Mouse (Mus musculus) lung, postnatal 0 days (tissue): Measurements from ENCODE around the gene Fndc9.

Experiments
- CTCF ChIP-seq: IDR thresholded peaks from 2 replicates; pipeline ENCODE4 v1.5.1; 2016; ENCODE audit warnings: antibody characterized with exemption, mild to moderate bottlenecking
- EP300 ChIP-seq: IDR thresholded peaks from 2 replicates; pipeline ENCODE4 v1.6.1; 2016; ENCODE audit warnings: antibody characterized with exemption, mild to moderate bottlenecking, control low read depth

GRCm38 (mm10) chr11:46282612-46283011 is 47.3 kb downstream of the Fndc9 start:
- TF ChIP-seq CTCF (no peak), EP300 (no peak)
